Mouse (Mus musculus) thymus, adult 18-20 months (tissue): ENCODE measurements around the gene Pdcd1lg2.
A peak's percentile ranks its signal among the peaks of the same experiment; 100 is the strongest.
"Not testable (repeated sequence)": the region's sequence is repeated elsewhere in the genome, so short reads cannot be mapped to it uniquely, and the experiment has no call there.

Experiments used
- DNase-seq, 2 experiments: peaks; one replicate each; pipeline ENCODE4 v3.0.0; 2022; ENCODE audit warnings: mixed read lengths in 2 of 2

The Pdcd1lg2 gene

GRCm38 (mm10) chr19:29384412-29384811 is 26.3 kb upstream of the Pdcd1lg2 start:
- DNase-seq, result no peak

GRCm38 (mm10) chr19:29384994-29385393 is 25.7 kb upstream of the Pdcd1lg2 start:
- DNase-seq, result no peak

- DNase-seq, result no peak
Observed at GRCm38 (mm10) chr19:29385822-29386221, 24.9 kb upstream of the Pdcd1lg2 start.

GRCm38 (mm10) chr19:29388818-29389217 is 21.9 kb upstream of the Pdcd1lg2 start:
- no peak for DNase-seq

GRCm38 (mm10) chr19:29390483-29390882 is 20.2 kb upstream of the Pdcd1lg2 start:
- no peak for DNase-seq

GRCm38 (mm10) chr19:29391279-29391678 is 19.4 kb upstream of the Pdcd1lg2 start:
- DNase-seq, result no peak

- no peak for DNase-seq
Observed at GRCm38 (mm10) chr19:29393333-29393732, 17.4 kb upstream of the Pdcd1lg2 start.

GRCm38 (mm10) chr19:29394721-29395120 is 16.0 kb upstream of the Pdcd1lg2 start:
- no peak for DNase-seq

GRCm38 (mm10) chr19:29396353-29396752 is 14.4 kb upstream of the Pdcd1lg2 start:
- DNase-seq, result no peak

GRCm38 (mm10) chr19:29399786-29400185 is 10.9 kb upstream of the Pdcd1lg2 start:
- no peak for DNase-seq

- no peak for DNase-seq
Observed at GRCm38 (mm10) chr19:29400466-29400865, 10.3 kb upstream of the Pdcd1lg2 start.

GRCm38 (mm10) chr19:29402621-29403020 is 8.1 kb upstream of the Pdcd1lg2 start:
- no peak for DNase-seq

- DNase-seq, result no peak
Observed at GRCm38 (mm10) chr19:29403251-29403650, 7.5 kb upstream of the Pdcd1lg2 start.

GRCm38 (mm10) chr19:29405388-29405787 is 5.3 kb upstream of the Pdcd1lg2 start:
- no peak for DNase-seq

GRCm38 (mm10) chr19:29406042-29407017 is 4.4 kb upstream of the Pdcd1lg2 start:
- no peak for DNase-seq

- no peak for DNase-seq
Observed at GRCm38 (mm10) chr19:29412476-29413420, 2.0 kb downstream of the Pdcd1lg2 start.

- DNase-seq, result no peak
Observed at GRCm38 (mm10) chr19:29414513-29414912, 3.8 kb downstream of the Pdcd1lg2 start.

GRCm38 (mm10) chr19:29414917-29415316 is 4.2 kb downstream of the Pdcd1lg2 start:
- not testable (repeated sequence) for DNase-seq

GRCm38 (mm10) chr19:29416393-29416902 is 5.7 kb downstream of the Pdcd1lg2 start:
- DNase-seq, result no peak

GRCm38 (mm10) chr19:29417188-29417587 is 6.5 kb downstream of the Pdcd1lg2 start:
- DNase-seq, result no peak

GRCm38 (mm10) chr19:29417894-29418293 is 7.2 kb downstream of the Pdcd1lg2 start:
- DNase-seq, result no peak

- DNase-seq, result peak in 1 of 2 experiments; percentile 35
Observed at GRCm38 (mm10) chr19:29418661-29419115, 8.0 kb downstream of the Pdcd1lg2 start.

GRCm38 (mm10) chr19:29419506-29419905 is 8.8 kb downstream of the Pdcd1lg2 start:
- DNase-seq, result no peak
